Mouse (Mus musculus): ENCODE data around the gene Klhl40.

DNA sequence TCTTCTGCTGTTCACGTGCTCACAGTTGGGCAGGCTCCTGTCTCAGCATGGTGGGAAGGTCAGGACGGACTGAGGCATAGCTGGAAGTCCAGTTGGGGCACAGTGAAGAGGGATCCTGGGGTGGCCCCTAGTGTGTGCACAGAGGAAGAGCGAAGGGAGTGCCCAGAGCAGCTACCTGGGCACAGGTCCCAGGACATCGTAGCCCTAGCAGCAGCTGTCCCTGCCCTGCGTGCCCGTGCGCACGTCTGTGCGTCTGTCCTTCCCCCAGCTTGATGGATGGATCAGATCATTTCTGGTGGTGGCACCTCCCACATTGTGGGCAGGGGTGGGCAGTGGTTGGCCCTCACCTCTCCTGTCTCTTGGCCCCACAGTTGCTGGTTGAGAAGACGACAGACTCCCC, 15.2 kb upstream of the Klhl40 start:
- TF ChIP-seq CTCF (IDR thresholded peaks at IDR 0.05; ENCODE audit: low read depth, low read length) (no peak), POLR2A (IDR thresholded peaks at IDR 0.05; ENCODE audit: insufficient read depth, low read length) (no peak)

All from ES-Bruce4 (cell line).